Mouse (Mus musculus): ENCODE measurements around the gene Clip4.

DNA sequence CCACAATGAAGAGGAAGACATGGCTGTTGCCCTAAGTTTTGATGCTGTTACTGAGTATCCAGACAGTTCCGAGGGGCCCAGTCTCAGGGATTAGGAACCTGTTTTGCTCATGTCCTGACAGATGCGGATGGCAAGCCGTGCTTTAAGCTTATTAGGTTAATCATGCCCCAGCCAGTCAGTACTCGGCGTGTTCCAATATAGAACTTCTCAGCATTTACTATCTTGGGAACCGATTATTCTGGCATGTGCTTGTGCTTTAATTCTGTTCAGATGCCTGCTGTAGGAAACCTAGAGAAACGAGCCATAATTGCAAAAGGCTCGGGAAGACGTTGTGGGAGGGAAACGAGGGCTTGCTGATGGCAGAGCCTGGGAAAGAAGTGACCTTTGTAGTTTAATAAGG is 15.4 kb upstream of the Clip4 start, which contains the start of gene Pcare:
- no peak for TF ChIP-seq CTCF (conservative IDR thresholded peaks at IDR 0.05; ENCODE audit: low read length)
- TF ChIP-seq POU5F1 (IDR thresholded peaks at IDR 0.05; ENCODE audit: borderline replicate concordance, low read length), result no peak
- TF ChIP-seq NANOG (IDR thresholded peaks at IDR 0.05; ENCODE audit: borderline replicate concordance, low read length), result no peak

Measured in E14TG2a.4 (cell line).